Mouse (Mus musculus) adrenal gland, adult (tissue): Measurements from ENCODE around the gene Armh3.

Source experiments
- DNase-seq, 2 experiments: peaks; one replicate each; pipeline ENCODE4 v3.0.0; 2022 to 2023; ENCODE audit warnings: low spot score in 1 of 2; ENCODE audit not compliant: inconsistent age in 2 of 2

Gene Armh3

DNA sequence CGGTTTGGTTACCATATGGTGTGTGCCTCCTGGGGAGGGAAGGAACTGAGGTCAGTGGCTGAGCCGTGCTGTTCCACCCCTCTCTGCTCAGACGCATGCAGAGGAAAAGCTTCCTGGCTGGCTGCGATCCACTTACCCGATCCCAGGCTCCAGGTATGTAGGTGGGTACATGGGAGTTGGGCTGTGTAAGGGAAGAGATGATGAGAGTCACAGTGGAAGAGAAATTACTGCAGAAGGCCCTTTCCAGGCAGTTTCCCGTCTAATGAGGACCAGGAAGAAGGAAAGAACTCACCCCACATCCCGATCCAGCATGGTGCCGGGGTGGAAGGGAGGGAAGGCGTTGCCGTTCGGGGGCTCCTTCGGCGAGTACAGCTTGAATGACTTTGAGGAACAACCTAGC lies 37.7 kb upstream of the Armh3 start:
- no peak for DNase-seq

DNA sequence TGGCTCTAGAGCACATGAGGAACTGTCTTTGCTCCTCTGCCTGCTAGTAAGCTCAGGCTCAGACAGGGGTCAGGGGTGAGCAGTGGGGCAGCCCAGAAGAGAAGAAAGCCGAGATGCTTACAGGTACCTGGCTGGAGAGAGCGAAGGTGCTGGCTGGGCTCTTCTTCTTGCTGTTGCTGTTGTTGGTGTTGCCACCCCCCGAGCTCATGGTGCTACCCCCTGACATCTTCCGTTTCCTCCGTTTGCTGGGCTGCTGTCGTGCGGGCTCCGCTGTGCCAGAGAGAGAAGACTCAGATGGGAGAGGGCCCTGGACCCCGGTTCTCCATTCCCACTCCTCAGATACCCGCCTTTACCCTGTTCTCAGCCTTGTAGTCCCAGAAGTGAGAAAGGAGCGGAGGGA lies 35.6 kb upstream of the Armh3 start:
- no peak for DNase-seq

DNA sequence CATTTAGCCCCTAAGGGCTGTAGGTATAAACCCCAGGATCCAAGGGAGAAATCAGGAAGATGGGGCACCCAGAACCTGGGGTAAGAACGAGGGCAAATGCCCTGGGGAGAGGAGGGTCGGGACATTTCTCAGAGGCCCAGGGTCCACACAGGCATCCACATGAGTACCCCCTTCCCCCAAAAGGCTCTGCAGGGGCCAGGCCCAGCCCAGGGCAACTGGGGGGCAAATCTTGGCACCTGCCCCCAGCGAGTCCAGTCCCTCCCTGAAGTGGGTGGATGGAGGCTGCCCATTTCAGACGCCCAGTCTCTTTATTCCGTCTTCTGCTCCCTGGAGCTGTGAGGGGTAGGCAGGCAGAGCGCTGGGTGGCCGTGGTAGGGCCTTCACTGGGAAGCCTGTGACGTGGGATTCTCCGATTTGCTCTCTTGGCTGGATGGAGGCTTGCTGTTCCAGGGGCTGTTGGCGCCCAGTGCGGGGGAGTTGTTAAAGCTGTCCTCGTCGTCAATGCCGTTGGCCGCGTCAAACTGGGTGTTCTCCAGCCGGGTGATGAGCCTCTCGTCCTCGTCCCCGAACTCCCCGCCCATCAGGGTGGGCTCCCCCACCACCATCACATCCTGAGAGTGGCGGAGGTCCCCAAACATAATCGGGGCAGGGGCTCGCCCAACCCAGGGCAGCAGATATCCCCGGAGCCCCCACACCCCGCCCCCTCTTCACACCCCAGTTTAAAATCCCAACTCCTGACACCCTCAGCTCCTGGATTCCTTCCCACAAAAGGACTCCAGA lies 34.6 kb upstream of the Armh3 start:
- no peak for DNase-seq

DNA sequence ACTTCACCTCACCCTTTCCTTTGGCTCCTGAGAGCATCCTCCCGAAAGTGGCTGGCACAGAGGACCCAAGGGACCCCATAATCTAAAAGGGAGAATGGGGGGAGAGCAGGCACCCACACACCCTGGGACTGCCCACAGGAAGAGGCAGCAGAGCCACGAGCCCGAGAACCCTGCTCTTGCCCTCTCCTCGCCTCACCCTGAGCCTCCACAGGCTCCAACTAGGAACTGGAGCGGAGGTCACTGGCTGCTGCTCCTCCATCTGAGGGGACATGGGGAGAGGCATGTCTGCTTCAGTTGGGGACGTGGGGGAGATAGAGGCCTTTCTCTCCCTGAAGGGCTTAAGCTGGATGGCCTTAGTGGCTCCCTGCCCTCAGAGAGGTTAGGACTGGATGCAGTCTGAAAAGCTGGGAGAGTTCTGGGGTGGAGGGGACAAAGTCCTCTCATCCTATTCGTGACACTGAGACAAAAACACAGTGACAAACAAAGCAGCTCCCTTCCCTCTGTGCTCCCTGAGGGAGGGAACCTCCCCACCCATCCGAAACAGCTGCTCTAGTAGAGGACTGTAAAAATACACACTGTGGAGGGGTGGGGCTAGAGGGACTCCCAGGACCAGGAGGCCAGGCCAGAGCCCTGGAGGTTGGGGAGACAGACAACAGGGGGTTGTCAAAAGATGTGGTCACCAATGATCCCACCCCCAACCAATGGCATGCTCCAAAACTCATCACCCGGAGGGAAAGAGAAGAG lies 33.6 kb upstream of the Armh3 start:
- no peak for DNase-seq

DNA sequence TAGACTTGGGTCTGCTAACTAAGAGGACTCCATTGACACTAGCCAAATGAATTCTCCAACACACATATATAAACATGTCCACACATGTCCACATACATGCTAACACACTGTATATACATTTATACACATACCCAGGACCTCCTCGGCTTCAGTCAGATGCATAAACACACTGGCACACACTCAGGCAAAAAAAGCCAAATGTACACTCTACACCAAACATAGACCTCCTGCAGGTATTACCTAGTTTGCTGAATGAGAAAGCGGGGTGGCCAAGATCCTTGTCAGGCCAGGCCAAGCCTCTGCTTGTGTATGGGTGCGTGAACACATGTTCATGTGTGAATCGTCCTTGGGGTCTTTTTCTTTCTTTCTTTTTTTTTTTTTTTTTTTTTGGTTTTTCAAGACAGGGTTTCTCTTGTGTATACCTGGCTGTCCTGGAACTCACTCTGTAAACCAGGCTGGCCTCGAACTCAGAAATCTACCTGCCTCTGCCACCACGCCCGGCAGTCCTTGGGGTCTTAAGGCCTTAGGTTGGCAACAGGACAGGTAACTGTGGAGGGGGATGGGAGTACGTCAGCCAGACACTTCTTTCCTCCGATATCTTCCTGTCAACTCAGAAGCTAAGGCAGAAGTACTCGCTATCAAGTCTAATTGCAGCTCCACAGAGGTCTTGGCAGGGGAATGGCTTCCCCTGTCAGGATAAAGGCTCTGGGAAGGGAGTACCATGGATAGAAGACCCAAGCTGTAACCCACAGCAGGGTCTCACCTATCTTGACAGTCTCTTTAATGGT lies 32.1 kb upstream of the Armh3 start:
- no peak for DNase-seq

DNA sequence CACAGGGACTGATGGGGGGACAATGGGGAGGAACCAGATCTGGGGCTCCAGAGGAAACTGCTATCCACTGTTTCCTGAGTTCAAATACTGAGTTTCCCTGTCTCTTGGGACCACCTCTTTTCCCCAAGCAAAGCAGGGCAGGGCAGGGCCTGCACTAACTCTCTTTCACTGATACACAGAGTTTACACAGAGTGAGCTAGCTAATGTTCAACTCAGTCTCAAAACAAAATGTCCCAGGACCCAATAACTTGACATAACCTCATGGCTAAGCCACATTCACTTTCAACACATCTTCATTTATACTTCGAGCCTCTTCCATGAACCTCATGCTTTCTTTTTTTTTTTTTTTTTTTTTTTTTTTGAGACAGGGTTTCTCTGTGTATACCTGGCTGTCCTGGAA lies 31.4 kb upstream of the Armh3 start:
- no peak for DNase-seq

DNA sequence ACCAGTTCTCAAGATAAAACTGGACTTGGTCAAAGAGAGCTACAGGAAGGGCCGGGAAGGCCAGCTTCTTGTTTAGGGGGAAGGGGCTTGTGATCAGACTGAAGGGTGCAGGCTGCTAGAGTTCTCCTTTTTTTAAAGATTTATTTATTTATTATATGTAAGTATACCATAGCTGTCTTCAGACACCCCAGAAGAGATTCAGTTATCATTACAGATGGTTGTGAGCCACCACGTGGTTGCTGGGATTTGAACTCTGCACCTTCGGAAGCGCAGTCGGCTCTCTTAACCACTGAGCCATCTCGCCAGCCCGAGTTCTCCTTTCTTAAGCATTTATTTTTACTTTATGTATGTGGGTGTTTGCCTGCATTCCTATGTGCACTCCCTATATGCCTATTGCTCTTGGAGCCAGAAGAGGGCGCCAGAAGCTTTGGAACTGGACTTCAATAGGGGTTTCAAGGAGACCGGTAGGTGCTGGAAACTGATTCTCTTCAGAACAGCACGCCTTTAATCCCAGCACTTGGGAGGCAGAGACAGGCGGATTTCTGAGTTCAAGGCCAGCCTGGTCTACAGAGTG lies 30.5 kb upstream of the Armh3 start:
- no peak for DNase-seq

DNA sequence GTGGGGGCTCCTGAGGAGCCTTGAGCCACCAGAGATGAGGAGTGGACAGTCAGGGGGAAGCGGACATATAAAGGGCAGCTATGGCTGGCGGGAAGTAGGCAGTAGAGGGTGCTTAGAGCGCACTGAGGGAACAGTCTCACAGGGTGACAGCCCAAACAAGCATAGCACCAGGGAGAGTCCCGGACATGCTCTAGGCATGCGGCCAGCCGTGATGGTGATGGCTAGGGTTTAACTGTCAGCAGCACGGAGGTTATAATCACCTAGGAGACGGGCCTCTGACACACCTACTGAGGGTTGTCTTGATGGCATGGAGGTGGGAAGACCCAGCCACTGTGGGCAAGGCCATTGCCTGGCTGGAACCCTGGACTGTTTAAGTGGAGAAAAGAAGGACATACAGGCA lies 28.3 kb upstream of the Armh3 start:
- DNase-seq: no peak

DNA sequence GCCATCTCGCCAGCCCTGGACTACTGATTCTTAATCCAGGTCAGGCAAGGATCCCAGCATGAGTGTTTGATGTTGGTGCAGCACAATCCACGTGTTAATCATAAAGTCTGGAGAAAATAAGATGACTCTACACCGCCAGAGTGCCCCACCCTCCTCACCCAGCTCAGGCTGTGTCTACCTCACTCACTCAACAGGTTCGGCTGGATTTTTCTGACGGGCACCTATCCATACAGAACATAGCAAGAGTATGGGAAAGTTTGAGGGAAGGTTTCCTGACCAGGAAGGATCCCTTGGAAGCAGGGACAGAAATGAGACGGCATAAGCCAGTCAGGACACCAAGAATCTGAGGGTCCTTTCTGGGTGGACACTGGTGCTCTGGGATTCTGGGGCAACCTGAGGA lies 26.7 kb upstream of the Armh3 start:
- no peak for DNase-seq

DNA sequence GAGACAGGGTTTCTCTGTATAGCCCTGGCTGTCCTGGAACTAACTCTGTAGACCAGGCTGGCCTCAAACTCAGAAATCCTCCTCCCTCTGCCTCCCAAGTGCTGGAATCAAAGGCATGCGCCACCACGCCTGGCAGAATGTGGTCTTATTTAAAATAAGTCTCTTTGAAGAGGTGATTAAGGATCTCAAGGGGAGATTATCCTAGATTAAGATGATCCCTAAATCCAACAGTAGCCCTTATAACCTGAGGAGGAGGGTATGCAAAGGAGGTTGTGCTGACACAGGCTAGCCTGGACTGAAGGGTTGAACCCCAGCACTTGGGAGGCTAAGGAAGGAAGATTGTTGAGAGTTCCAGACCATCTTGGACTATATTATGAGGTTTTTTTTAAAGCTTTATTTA lies 17.7 kb upstream of the Armh3 start:
- no peak for DNase-seq

DNA sequence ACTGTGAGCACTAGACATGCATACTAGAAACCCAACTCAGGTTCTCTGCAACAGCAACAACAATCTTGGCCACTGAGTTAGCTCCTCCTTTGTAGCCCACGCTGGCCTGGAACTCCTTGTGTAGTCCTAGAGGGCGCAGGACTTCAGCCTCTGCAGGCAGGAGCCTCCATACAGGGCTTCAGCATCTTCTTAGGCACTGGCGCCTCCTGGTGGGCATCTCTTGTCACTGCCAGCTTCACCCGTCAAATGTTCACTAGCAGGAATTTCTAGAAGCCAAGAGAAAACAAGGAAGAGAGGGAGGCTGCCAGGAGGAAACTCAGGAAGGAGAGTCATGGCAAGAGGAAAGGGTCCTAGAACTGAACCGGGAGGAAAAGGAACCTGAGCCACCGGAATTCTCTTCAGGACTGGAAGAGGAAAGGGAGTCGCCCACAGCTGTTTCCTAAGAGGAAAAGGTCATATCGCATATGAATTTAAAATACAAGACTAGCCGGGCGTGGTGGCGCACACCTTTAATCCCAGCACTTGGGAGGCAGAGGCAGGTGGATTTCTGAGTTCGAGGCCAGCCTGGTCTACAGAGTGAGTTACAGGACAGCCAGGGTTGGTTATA lies 16.4 kb upstream of the Armh3 start:
- peak; percentile 89 to 97 for DNase-seq

DNA sequence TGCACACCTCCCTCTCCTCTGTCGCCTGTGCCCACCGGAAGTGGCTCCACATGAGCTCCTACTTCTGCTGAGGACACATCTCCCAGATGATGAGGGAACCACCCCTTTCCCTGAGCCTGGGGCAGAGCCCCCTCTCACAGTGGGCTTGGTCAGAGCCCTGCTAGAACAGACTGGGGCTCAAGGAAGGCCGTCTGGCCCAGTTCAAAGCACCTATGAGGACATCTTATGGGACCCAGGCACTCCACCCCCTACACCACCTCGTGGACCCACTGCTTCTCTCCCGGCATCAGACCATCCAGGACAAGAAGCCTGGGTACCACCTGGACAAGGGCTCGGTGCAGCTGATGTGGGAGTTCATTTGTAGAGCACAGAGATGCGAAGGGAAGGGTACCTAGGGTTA lies 7.4 kb upstream of the Armh3 start:
- DNase-seq: no peak

DNA sequence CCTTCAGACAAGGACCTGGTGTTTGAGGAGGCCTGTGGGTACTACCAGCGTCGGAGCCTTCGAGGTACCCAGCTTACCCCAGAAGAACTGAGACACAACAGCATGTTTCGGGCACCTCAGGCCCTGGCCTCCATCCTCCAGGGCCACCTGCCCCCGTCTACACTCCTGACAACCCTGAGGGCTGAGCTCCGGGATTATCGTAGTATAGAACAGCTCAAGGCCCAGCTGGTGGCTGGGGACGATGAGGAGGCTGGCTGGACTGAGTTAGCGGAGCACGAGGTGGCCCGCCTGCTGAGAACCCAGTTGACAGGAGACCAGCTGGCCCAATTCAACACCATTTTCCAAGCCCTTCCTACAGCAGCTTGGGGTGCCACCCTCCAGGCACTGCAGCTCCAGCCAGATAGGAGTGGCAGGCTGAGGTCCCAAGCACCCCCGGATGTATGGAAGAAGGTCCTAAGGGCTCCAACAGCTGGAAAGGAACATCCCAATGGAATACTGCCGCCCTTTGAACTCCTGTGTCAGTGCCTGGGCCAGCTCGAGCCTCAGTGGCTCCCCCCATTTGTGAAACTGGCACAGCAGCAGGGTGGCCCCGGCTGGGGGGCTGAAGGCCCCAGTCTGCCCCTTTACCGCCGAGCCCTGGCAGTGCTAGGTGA lies 6.7 kb upstream of the Armh3 start:
- no peak for DNase-seq

DNA sequence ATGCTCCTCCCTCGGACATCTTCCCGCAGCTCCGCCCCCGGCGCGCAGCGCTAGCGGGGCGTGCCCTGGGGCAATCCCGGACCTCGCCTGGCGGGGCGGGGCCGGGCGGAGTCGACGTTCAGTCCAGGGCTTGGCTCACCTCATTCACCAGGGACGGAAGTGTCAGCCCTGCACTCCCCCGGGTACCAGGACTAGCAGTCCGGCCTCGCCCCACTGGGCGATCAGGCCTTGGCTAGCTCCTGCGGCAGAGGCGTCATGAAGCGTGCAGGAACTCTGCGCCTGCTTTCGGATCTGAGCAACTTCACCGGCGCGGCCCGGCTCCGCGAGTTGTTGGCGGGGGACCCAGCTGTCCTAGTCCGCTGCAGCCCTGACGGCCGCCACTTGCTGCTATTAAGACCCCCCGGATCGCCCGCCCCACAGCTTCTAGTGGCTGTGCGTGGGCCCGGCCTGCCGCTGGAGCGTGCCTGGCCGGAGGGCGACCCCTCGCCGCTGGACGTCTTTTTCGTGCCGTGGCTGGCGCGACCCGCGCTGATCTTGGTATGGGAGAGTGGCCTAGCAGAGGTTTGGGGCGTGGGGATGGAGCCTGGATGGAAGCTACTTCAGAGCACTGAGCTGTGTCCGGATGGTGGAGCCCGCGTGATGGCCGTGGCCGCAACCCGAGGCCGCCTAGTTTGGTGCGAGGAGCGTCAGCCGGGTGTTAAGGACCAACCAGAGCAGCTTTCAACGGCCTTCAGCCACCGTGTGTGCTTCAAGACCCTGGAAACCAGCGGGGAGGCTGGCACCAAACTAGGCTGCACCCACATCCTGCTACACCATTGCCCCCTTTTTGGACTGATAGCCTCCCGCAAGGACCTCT lies 5.3 kb upstream of the Armh3 start, which contains the start of gene Hps6:
Hps6 (plus strand) TSS at position 138 of the 856 bp plus-strand sequence.
- DNase-seq: peak; percentile 94 to 97

DNA sequence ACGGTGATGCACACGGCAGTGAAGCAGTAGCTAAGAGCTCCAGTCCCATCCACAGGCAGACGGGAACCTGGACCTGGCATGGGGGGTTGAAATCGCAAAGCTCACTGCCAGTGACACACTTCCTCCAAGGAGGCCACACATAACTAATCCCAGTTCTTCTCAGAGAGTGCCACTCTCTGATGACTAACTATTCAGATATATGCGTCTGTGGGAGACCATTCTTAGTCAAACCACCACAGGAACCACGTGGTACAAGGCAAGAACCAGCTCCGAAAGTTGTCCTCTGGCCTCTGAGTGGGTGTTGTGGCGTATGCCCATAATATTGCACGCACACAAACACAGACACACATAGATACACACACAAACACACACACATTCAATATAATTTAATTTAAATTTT lies 4.0 kb upstream of the Armh3 start:
- peak in 1 of 2 experiments; percentile 35 for DNase-seq

DNA sequence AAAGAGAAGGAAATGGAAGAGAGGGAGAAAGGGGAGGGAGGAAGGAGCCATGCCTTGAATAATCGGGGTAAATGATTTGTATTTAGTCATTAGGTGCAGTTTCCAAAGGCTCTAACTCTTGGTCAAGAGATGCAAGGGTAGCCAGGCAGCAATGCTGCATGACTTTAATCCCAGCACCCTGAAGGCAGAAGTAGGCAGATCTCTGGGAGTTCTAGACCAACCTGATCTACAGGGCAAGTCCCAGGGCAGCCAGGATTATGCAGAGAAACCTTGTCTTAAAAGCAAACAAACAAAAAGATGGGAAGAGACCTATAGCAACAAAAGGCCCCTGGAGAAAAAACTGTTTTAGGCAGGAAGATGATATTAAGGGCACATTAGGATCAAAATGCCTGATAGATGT lies 1.1 kb upstream of the Armh3 start:
- no peak for DNase-seq

DNA sequence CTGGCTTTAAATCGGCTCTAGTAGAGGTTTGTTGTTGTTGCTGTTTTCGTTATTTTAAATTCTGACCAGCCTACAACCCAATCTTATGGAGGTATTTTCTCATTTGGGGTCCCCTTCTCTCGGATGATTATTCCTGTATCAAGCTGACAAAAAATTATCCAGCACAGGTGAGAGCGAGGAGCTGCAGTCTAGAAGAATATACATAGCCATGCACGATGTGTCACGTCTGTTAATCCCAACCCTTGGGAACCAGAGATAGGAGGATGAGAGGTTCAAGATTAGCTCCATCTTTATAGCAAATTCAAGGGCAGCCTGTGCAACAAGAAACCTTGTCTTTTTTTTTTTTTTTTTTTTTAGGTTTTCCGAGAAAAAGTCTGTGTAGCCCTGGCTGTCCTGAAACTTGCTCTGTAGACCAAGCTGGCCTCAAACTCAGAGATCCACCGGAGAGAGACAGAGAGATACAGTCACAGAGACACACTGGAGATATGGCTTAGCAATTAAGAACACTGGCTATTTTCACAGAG lies 468 bp upstream of the Armh3 start:
- DNase-seq: no peak

DNA sequence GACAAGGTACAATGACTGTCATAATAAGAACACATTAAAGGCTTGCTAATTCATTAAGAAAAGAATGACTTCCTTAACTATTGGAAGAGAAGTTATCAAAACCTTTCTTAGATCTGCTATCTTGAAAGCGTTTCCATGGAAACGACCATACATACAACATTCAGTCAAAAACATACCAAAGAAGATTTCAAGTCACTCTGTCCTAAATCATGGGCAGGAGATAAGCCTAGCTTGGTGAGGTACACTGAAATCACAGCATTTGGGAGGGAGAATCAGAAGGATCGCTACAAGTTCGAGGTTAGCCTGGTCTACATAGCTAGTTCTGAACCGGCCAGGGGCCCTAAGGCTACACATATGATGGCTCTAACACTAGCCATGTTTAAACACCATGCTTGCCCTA lies 923 bp downstream of the Armh3 start:
- DNase-seq: no peak

DNA sequence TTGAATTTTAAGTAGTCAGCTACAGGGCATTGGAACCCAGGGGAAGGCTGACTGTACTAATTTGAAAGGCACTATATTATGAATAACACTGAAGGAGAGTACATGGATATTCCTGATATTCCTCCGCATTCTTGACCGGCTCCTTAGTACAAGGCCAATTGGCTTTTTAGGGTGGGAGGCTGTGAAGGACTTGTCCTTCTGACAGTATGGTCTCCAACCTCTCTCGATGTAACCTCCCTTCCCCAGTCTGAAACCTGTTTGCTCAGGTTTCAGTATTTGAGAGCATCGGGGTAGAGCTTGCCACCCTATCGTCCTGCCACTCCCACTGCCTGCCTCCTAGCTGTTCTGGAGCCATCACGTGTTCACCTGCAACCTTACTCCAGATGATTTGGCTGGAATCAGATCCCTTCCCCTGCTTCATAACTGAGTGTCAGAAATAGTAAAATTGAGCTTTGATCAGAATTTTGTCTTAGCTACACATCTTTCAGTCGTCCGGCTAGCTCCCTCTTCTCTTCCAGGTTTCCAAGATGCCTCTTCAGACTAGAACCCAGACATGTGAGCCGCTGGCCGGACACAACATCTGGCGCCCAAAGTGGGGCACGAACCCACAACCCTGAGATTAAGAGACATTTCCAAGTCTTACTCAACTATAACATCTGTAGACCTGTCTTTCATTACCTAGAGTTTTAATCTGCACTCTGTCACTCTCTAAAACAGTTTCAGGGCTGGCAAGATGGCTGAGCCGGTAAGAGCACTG lies 4.1 kb downstream of the Armh3 start:
- DNase-seq: no peak
